Mouse (Mus musculus) testis, adult 2 months (tissue): Measurements from ENCODE around the gene Rpl41.

Source experiments
- CTCF ChIP-seq: fragments of 200-500 bp; IDR thresholded peaks from 2 replicates; pipeline ENCODE4 v1.5.1; 2012; ENCODE audit warnings: low read depth, mild to moderate bottlenecking, inconsistent platforms, low read length, moderate library complexity; ENCODE audit not compliant: control insufficient read depth, insufficient read depth, insufficient replicate concordance
- POLR2A ChIP-seq: fragments of 200-500 bp; IDR thresholded peaks from 2 replicates; pipeline ENCODE4 v1.6.1; 2012; ENCODE audit warnings: low read depth, mild to moderate bottlenecking, inconsistent platforms, low read length, moderate library complexity; ENCODE audit not compliant: control insufficient read depth

- TF ChIP-seq POLR2A (no peak), CTCF (no peak)
These were observed 39.0 kb upstream of the Rpl41 start for GRCm38 (mm10) chr10:128588136-128588535.
